Mouse (Mus musculus) gastrocnemius, postnatal 25 days (tissue): ENCODE measurements around the gene Ppox. TPM values are rescaled to one million over a fixed set of nuclear protein-coding genes. Genes with fewer than 3 reads are reported as not detected.
A peak's percentile ranks its signal among the peaks of the same experiment; 100 is the strongest.

Experiments
- DNase-seq: peaks from one replicate; pipeline ENCODE4 v3.0.0; 2022
- total RNA-seq, 2 experiments: library from RNA; stranded (reverse); gene quantifications; 1 replicate in 1 of 2; 2 replicates in 1 of 2; pipeline ENCODE4 v1.2.3; 2021

Ppox gene
- total RNA-seq, 2 experiments from 2014 or later: 9.4 to 11.6 TPM

GRCm38 (mm10) chr1:171265971-171266744 lies 14.8 kb downstream of the Ppox start:
- DNase-seq: no peak

GRCm38 (mm10) chr1:171263666-171264461 lies 17.1 kb downstream of the Ppox start:
- no peak for DNase-seq

- DNase-seq: no peak
These were observed 17.8 kb downstream of the Ppox start for GRCm38 (mm10) chr1:171263185-171263611.

- peak; percentile 61 for DNase-seq
These were observed 18.3 kb downstream of the Ppox start for GRCm38 (mm10) chr1:171262594-171263130.

- DNase-seq: no peak
These were observed 20.7 kb downstream of the Ppox start for GRCm38 (mm10) chr1:171260316-171260715.

GRCm38 (mm10) chr1:171258921-171259320 lies 22.1 kb downstream of the Ppox start:
- no peak for DNase-seq

GRCm38 (mm10) chr1:171257781-171258180 lies 23.2 kb downstream of the Ppox start:
- no peak for DNase-seq

- no peak for DNase-seq
These were observed 23.9 kb downstream of the Ppox start for GRCm38 (mm10) chr1:171256937-171257548.

GRCm38 (mm10) chr1:171256095-171256818 lies 24.7 kb downstream of the Ppox start:
- DNase-seq: no peak

- no peak for DNase-seq
These were observed 28.6 kb downstream of the Ppox start for GRCm38 (mm10) chr1:171252415-171252814.

GRCm38 (mm10) chr1:171251594-171252324 lies 29.2 kb downstream of the Ppox start:
- DNase-seq: peak; percentile 36

GRCm38 (mm10) chr1:171250680-171251593 lies 30.0 kb downstream of the Ppox start, which contains the start of gene Ndufs2:
TSS of gene Ndufs2 (minus strand) at chr1:171251388.
- DNase-seq: peak; percentile 46

- peak; percentile 45 for DNase-seq
These were observed 30.9 kb downstream of the Ppox start, which contains the start of gene Adamts4 for GRCm38 (mm10) chr1:171249913-171250600. TSS of gene Adamts4 (plus strand) at chr1:171250421.

GRCm38 (mm10) chr1:171248386-171249226 lies 32.4 kb downstream of the Ppox start:
- DNase-seq: no peak

GRCm38 (mm10) chr1:171247916-171248315 lies 33.1 kb downstream of the Ppox start:
- DNase-seq: no peak

GRCm38 (mm10) chr1:171247453-171247841 lies 33.5 kb downstream of the Ppox start:
- DNase-seq: no peak

GRCm38 (mm10) chr1:171246709-171247452 lies 34.1 kb downstream of the Ppox start:
- peak; percentile 97 for DNase-seq
